Mouse (Mus musculus) kidney, embryonic 14.5 days (tissue): Measurements from ENCODE around the gene OR5BS1P. TPM values are rescaled to one million over a fixed set of nuclear protein-coding genes. Genes with fewer than 3 reads are reported as not detected.

Source experiments
- ATAC-seq: fragments of 200-750 bp; cut with Nextera tagmentation; 2 replicates; pipeline ENCODE4 v1.8.0; 2017; ENCODE audit warnings: moderate number of reproducible peaks, mild to moderate bottlenecking, moderate TSS enrichment, moderate library complexity; ENCODE audit not compliant: low FRiP score, low TSS enrichment
- H3K27ac ChIP-seq: fragments of 300-500 bp; sonication (generic); 2 replicates; pipeline ENCODE4 v1.5.1; 2014; ENCODE audit warnings: low read depth, mild to moderate bottlenecking, low read length, moderate library complexity, mixed read lengths
- H3K27me3 ChIP-seq: fragments of 300-500 bp; sonication (generic); 2 replicates; pipeline ENCODE4 v1.6.1; 2014; ENCODE audit warnings: mild to moderate bottlenecking, low read length; ENCODE audit not compliant: control insufficient read depth, insufficient read depth
- H3K36me3 ChIP-seq: fragments of 300-500 bp; sonication (generic); 2 replicates; pipeline ENCODE4 v1.6.1; 2014; ENCODE audit warnings: low read length, mixed read lengths; ENCODE audit not compliant: control insufficient read depth, insufficient read depth
- H3K4me1 ChIP-seq: fragments of 300-500 bp; sonication (generic); 2 replicates; pipeline ENCODE4 v1.6.1; 2014; ENCODE audit warnings: low read length, mixed read lengths; ENCODE audit not compliant: control insufficient read depth, insufficient read depth
- H3K4me2 ChIP-seq: fragments of 300-500 bp; sonication (generic); replicated peaks from 2 replicates; pipeline ENCODE4 v1.6.1; 2014; ENCODE audit warnings: low read depth, mild to moderate bottlenecking, low read length
- H3K4me3 ChIP-seq: fragments of 300-500 bp; sonication (generic); 2 replicates; pipeline ENCODE4 v1.5.1; 2014; ENCODE audit warnings: mild to moderate bottlenecking, low read length
- H3K9ac ChIP-seq: fragments of 300-500 bp; sonication (generic); 2 replicates; pipeline ENCODE4 v1.6.1; 2014; ENCODE audit warnings: low read depth, mild to moderate bottlenecking, low read length, moderate library complexity
- H3K9me3 ChIP-seq: fragments of 300-500 bp; sonication (generic); 2 replicates; pipeline ENCODE4 v1.6.1; 2016; ENCODE audit warnings: low read length; ENCODE audit not compliant: control insufficient read depth
- WGBS: fragments of 180-500 bp; shearing (Covaris S2); extraction: QIAGEN DNeasy Blood & Tissue Kit; methylation state at CpG from one replicate; pipeline ENCODE4 v1.1.7; 2014; 5-methylcytosine and 5-hydroxymethylcytosine counted together
- microRNA-seq: library from miRNA; unstranded; fragments of <30 nt; microRNA quantifications from one replicate; pipeline ENCODE4, GENCODE M21; 2016
- polyA plus RNA-seq: library from polyadenylated mRNA; unstranded; fragments of >200 nt; fragmentation: Nextera tagmentation; extraction: Ambion mirVana; gene quantifications from 2 replicates; pipeline ENCODE4 v1.2.1, GENCODE M21; 2014

Gene OR5BS1P
- polyA plus RNA-seq, 1 experiment from 2014 or later: not detected

DNA sequence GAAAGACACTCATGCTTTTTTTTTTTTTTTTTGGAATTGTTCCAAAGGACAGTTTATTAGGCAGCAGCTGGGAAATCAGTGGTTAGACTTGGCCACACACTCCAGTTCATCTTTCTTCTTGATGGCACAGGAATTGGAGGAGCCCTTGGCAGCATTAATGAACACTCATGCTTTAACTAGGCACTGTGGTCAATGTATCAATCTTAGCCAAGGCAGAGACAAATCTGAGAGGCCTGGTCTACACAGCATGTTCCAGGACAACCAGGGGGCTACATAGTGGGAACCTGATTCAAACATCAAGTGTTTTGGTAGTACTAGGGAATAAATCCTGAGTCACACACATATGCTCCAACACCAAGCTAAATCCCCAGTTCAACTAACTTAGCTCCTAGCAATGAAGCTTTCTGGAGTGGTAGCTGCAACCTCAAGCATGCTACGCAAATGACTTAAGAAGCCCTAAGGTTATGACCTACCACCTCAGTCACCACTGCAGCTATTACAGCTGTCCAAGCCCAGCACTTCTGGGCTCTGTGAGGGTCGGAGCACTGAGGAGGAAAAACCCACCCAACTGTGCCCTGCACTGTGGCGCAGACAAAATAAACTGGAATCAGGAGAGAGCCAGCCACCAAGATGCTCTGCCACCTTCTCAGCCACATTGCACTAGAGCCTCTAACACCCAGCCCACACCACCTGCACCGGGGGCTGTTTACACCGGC lies 57.5 kb downstream of the OR5BS1P start:
- Histone ChIP-seq H3K4me1 (peaks cover 2% of the 10 kb centered on the region; the same call in 1 of the 2 replicates), H3K4me2 (no peak overlapping the region), H3K27me3 (no peaks in the 10 kb centered on the region), H3K9me3 (no peaks in the 10 kb centered on the region), H3K9ac (no peak overlapping the region), H3K27ac (no peak overlapping the region), H3K4me3 (no peak overlapping the region), H3K36me3 (peaks cover 97% of the 10 kb centered on the region)
- 90% methylated on average over 5 of the region's 5 CpGs for WGBS
- no peak for ATAC-seq

DNA sequence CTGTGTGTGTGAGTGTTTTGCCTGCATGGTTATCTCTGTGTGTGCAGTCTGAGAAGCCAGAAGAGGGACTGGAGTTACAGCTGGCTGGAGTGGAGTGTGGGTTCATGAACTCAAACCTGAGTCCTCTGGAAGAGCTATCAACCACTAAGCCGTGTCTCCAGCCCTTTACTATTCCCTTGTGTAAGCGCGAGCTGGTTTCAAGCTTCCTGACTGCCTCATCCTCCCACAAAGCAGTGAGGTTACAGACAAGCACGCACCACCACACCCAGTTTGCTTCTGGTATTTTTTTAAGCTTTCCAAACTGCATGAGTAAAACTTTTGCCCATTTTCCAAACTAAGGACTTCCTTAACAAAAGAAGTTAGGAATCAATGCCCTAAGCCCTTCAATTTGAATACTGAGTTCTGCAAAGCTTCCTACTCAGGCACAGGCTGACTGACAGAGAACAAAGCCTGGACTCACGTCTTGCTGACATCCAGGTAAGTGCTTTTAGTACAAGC lies 58.4 kb downstream of the OR5BS1P start:
- Histone ChIP-seq H3K9me3 (no peaks in the 10 kb centered on the region), H3K4me3 (no peak overlapping the region), H3K9ac (no peak overlapping the region), H3K4me2 (no peak overlapping the region), H3K4me1 (peaks cover 8% of the 10 kb centered on the region; the same call in 1 of the 2 replicates), H3K27me3 (no peaks in the 10 kb centered on the region), H3K27ac (no peak overlapping the region), H3K36me3 (peaks cover 88% of the 10 kb centered on the region)
- no peak for ATAC-seq
- 87% methylated on average over 5 of the region's 5 CpGs for WGBS

Small RNA genes within 50 kb of the gene (microRNA-seq; reads per million reads assigned to microRNA genes)
- 2.1 reads per million, percentile 3 among the genes with 10 or more reads in this experiment for gene Mir1291

Other genes starting within 250 kb of the OR5BS1P start
- gene Gm44579, start 248.9 kb upstream of the OR5BS1P start, polyA plus RNA-seq: not detected in 2 replicates
- not detected in 2 replicates for gene Olfr287, start 248.8 kb upstream of the OR5BS1P start, polyA plus RNA-seq
- not detected in 2 replicates for gene Olfr286, start 235.4 kb upstream of the OR5BS1P start, polyA plus RNA-seq
- not detected in 2 replicates for gene H1fnt, start 212.6 kb upstream of the OR5BS1P start, polyA plus RNA-seq
- 0.47 and 1.3 TPM in 2 replicates for gene Zfp641, start 173.7 kb upstream of the OR5BS1P start, polyA plus RNA-seq
- gene Olfr285, start 152.5 kb upstream of the OR5BS1P start, polyA plus RNA-seq: not detected in 2 replicates
- gene Olfr284, start 128.9 kb upstream of the OR5BS1P start, polyA plus RNA-seq: not detected in 2 replicates
- not detected in 2 replicates for gene Olfr283, start 89.0 kb upstream of the OR5BS1P start, polyA plus RNA-seq
- gene Olfr282, start 38.7 kb upstream of the OR5BS1P start, polyA plus RNA-seq: not detected in 2 replicates
- gene Olfr281, start 17.3 kb upstream of the OR5BS1P start, polyA plus RNA-seq: not detected in 2 replicates
- 0.28 and 0.44 TPM in 2 replicates for gene Lalba, start 12.8 kb downstream of the OR5BS1P start, polyA plus RNA-seq
- not detected in 2 replicates for gene Olfr279, start 22.5 kb downstream of the OR5BS1P start, polyA plus RNA-seq
- gene Kansl2, start 64.4 kb downstream of the OR5BS1P start, polyA plus RNA-seq: 107 and 123 TPM in 2 replicates
- 55.4 and 72.9 TPM in 2 replicates for gene Ccnt1, start 101.0 kb downstream of the OR5BS1P start, polyA plus RNA-seq
- gene 4930415O20Rik, start 101.1 kb downstream of the OR5BS1P start, polyA plus RNA-seq: 0.57 TPM in 1 of 2 replicates, not detected in the other
- gene Adcy6, start 140.2 kb downstream of the OR5BS1P start, polyA plus RNA-seq: 26.2 and 31.5 TPM in 2 replicates
- gene Cacnb3, start 160.9 kb downstream of the OR5BS1P start, polyA plus RNA-seq: 21.5 and 26.5 TPM in 2 replicates
- 27.3 and 32.2 TPM in 2 replicates for gene Ddx23, start 193.0 kb downstream of the OR5BS1P start, polyA plus RNA-seq
- gene Rnd1, start 207.6 kb downstream of the OR5BS1P start, polyA plus RNA-seq: 0.28 and 0.31 TPM in 2 replicates
- 0.69 and 1.0 TPM in 2 replicates for gene Ccdc65, start 238.3 kb downstream of the OR5BS1P start, polyA plus RNA-seq